Mouse (Mus musculus) embryonic facial prominence, embryonic 15.5 days (tissue): Measurements from ENCODE around the gene Ssbp3. TPM values are rescaled to one million over a fixed set of nuclear protein-coding genes. Genes with fewer than 3 reads are reported as not detected.

ENCODE experiments used
- ATAC-seq: fragments of 200-750 bp; cut with Nextera tagmentation; 2 replicates; pipeline ENCODE4 v1.8.0; 2017; ENCODE audit warnings: low read depth, moderate TSS enrichment; ENCODE audit not compliant: insufficient number of reproducible peaks, low FRiP score, low TSS enrichment
- H3K27ac ChIP-seq: fragments of 300-500 bp; sonication (generic); replicated peaks from 2 replicates; pipeline ENCODE4 v1.5.1; 2015; ENCODE audit warnings: mild to moderate bottlenecking, inconsistent platforms
- H3K27me3 ChIP-seq: fragments of 300-500 bp; sonication (generic); 2 replicates; pipeline ENCODE4 v1.6.1; 2015; ENCODE audit warnings: inconsistent platforms
- H3K36me3 ChIP-seq: fragments of 300-500 bp; sonication (generic); 2 replicates; pipeline ENCODE4 v1.6.1; 2015; ENCODE audit warnings: mild to moderate bottlenecking, inconsistent platforms
- H3K4me1 ChIP-seq: fragments of 300-500 bp; sonication (generic); 2 replicates; pipeline ENCODE4 v1.6.1; 2015; ENCODE audit warnings: inconsistent platforms
- H3K4me2 ChIP-seq: fragments of 300-500 bp; sonication (generic); replicated peaks from 2 replicates; pipeline ENCODE4 v1.6.1; 2015; ENCODE audit warnings: mild to moderate bottlenecking, inconsistent platforms
- H3K4me3 ChIP-seq: fragments of 300-500 bp; sonication (generic); replicated peaks from 2 replicates; pipeline ENCODE4 v1.5.1; 2015; ENCODE audit warnings: mild to moderate bottlenecking, inconsistent platforms
- H3K9ac ChIP-seq: fragments of 300-500 bp; sonication (generic); 2 replicates; pipeline ENCODE4 v1.6.1; 2015; ENCODE audit warnings: inconsistent platforms
- H3K9me3 ChIP-seq: fragments of 300-500 bp; sonication (generic); replicated peaks from 2 replicates; pipeline ENCODE4 v1.6.1; 2016; ENCODE audit warnings: inconsistent platforms
- WGBS: fragments of 180-500 bp; shearing (Covaris S2); methylation state at CpG from one replicate; pipeline ENCODE4 v1.1.7; 2015; 5-methylcytosine and 5-hydroxymethylcytosine counted together
- polyA plus RNA-seq: library from polyadenylated mRNA; unstranded; fragments of >200 nt; fragmentation: Nextera tagmentation; extraction: Ambion mirVana; gene quantifications from 2 replicates; pipeline ENCODE4 v1.2.1, GENCODE M21; 2015

Ssbp3 gene
- polyA plus RNA-seq, result 136 and 137 TPM in 2 replicates

DNA sequence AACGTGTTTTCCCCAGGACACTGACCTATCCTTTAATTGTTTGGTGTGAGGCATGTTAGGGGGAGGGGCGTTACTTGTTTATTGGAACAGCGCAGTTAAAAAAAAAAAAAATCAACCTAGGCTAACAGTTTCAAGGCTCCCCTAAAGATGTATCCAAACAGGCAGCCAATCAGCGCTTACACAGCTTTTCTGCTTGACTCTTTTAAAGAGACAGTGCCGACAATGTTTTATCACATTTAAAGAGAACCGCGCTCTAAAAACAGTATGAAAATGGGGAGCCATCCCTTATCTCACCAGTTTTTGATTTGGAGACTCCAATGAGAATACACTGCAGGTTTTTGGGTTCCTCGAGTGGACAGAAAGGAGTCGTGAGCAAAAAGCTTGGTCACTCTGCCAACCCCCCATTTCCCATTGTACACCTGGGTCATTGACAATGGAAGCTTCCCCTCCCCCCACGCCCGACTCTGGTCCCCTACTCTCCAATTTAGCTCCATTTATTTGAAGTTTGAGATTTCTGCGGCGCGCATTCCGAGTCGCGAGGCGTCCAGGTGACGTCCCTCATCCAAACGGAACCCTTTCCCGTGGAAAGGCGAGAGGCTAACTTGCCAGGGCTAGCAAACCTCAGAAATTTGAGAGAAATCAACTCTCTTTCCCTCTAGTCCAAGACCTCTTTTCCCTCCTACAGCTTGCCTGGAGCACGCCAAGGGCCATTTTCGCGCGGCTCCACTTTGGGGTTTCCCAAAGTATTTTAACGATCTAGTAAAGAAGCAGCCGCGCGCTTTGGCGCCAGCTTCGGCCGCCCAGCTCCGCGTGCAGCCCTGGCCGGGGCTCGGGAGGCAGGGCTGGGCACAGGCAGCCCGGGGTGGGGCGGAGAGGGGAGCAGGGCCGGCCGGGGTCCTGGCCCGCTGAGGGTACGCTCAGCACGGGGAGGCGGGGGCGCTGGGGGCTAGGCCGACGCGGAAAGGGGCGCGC lies at the start of gene Ssbp3:
Gene Ssbp3, plus strand, starts transcription at position 501 of the 972 bp plus-strand sequence.
- H3K4me2 ChIP-seq, result peak within 1 kb of the TSS; percentile 86
- H3K4me3 ChIP-seq, result peak within 1 kb of the TSS; percentile 99
- WGBS, result under 1% methylated on average over 49 of the region's 51 CpGs
- peaks cover 9% of the 10 kb centered on the region for H3K36me3 ChIP-seq
- peak within 1 kb of the TSS; percentile 99 for H3K27ac ChIP-seq
- peak within 1 kb of the TSS; percentile 99 for H3K9ac ChIP-seq
- no peaks in the 10 kb centered on the region for H3K27me3 ChIP-seq
- H3K4me1 ChIP-seq, result peaks cover 65% of the 10 kb centered on the region
- ATAC-seq, result peak; percentile 56
- no peaks in the 10 kb centered on the region for H3K9me3 ChIP-seq

- Histone ChIP-seq H3K4me1 (peaks cover 52% of the 10 kb centered on the region), H3K27me3 (no peaks in the 10 kb centered on the region), H3K9me3 (no peaks in the 10 kb centered on the region), H3K27ac (0 out of 2 replicates have a peak overlapping the region, but pooled peaks have one; percentile 28), H3K36me3 (no peaks in the 10 kb centered on the region), H3K4me3 (no peak overlapping the region), H3K9ac (no peak overlapping the region), H3K4me2 (no peak overlapping the region)
- no peak for ATAC-seq
- WGBS, result 57% methylated on average over 8 of the region's 8 CpGs
These were observed 48.6 kb upstream of the Ssbp3 start for GRCm38 (mm10) chr4:106861871-106862270.

GRCm38 (mm10) chr4:106862317-106862716 lies 48.2 kb upstream of the Ssbp3 start:
- Histone ChIP-seq H3K27ac (0 out of 2 replicates have a peak overlapping the region, but pooled peaks have one; percentile 28), H3K36me3 (no peaks in the 10 kb centered on the region), H3K27me3 (no peaks in the 10 kb centered on the region), H3K4me1 (peaks cover 56% of the 10 kb centered on the region), H3K9ac (no peak overlapping the region), H3K4me2 (no peak overlapping the region), H3K4me3 (no peak overlapping the region), H3K9me3 (no peaks in the 10 kb centered on the region)
- no peak for ATAC-seq
- 43% methylated on average over 7 of the region's 7 CpGs for WGBS

DNA sequence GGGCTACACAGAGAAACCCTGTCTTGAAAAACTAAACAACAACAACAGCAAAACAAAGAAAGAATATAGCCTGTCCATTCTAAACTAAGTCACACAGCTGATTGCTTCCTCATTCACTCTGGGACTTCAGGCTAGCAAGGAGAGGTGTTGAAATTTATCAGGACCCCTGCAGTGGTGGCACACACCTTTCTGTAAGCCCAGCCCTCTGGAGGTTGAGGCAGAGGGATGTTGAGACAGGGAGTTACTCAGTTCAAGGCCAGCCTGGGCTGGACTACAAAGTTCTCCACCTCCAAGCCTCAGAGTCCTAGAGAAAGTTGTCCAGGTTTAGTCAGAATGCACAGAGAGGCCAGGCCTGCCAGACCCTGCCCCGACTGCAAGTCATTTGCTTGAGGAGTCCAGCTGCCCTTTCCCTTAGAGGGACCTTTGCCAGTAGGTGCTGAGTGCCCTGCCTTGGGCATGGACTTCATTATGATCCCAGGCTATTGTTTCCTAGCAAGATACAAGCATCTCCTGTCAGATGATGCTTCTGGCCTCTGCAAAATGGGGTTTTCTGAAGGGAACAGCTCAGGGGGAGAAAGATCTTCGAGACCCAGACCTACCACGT lies 47.6 kb upstream of the Ssbp3 start:
- Histone ChIP-seq H3K36me3 (no peaks in the 10 kb centered on the region), H3K4me2 (no peak overlapping the region), H3K4me1 (peaks cover 56% of the 10 kb centered on the region), H3K9me3 (no peaks in the 10 kb centered on the region), H3K4me3 (no peak overlapping the region), H3K27me3 (no peaks in the 10 kb centered on the region), H3K9ac (no peak overlapping the region), H3K27ac (0 out of 2 replicates have a peak overlapping the region, but pooled peaks have one; percentile 28)
- no peak for ATAC-seq
- 44% methylated on average over 3 of the region's 3 CpGs for WGBS

- Histone ChIP-seq H3K27me3 (no peaks in the 10 kb centered on the region), H3K27ac (peak overlapping the region; percentile 71), H3K9ac (no peak overlapping the region), H3K4me2 (no peak overlapping the region), H3K9me3 (no peaks in the 10 kb centered on the region), H3K36me3 (no peaks in the 10 kb centered on the region), H3K4me1 (peaks cover 65% of the 10 kb centered on the region), H3K4me3 (no peak overlapping the region)
- no peak for ATAC-seq
- WGBS, result 11% methylated on average over 19 of the region's 19 CpGs
These were observed 44.9 kb upstream of the Ssbp3 start for GRCm38 (mm10) chr4:106865415-106866110.

- H3K36me3 ChIP-seq, result no peaks in the 10 kb centered on the region
- peaks cover 61% of the 10 kb centered on the region for H3K4me1 ChIP-seq
- no peak overlapping the region for H3K9ac ChIP-seq
- no peaks in the 10 kb centered on the region for H3K9me3 ChIP-seq
- H3K27ac ChIP-seq, result peak overlapping the region; percentile 71; the same call in 1 of the 2 replicates
- no peaks in the 10 kb centered on the region for H3K27me3 ChIP-seq
- no peak overlapping the region for H3K4me2 ChIP-seq
- H3K4me3 ChIP-seq, result no peak overlapping the region
- ATAC-seq, result no peak
- 31% methylated on average over 5 of the region's 5 CpGs for WGBS
These were observed 44.1 kb upstream of the Ssbp3 start for GRCm38 (mm10) chr4:106866381-106866780.

DNA sequence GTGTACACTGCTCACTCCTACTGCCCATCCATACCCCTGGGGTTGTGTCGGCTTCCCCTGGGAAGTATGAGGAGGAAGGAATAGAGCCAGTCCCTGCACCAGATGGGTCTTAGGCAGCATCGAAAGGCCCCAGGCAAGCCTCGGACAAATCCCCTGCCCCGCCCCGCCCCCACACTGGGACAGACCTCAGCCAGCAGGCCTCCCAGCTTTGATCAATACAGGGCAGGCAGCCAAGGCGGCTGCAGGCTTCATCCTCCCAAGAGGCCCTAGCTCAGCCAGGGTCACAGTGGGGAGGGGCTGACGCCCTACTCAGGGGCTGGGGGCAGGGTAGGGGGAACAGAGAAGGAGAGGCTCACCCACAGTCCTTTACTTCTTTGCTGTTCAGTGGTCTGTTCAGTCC lies 43.7 kb upstream of the Ssbp3 start:
- H3K4me3 ChIP-seq, result no peak overlapping the region
- no peak overlapping the region for H3K4me2 ChIP-seq
- no peak overlapping the region for H3K9ac ChIP-seq
- H3K9me3 ChIP-seq, result no peaks in the 10 kb centered on the region
- no peaks in the 10 kb centered on the region for H3K27me3 ChIP-seq
- ATAC-seq, result peak; percentile 59
- no peaks in the 10 kb centered on the region for H3K36me3 ChIP-seq
- H3K4me1 ChIP-seq, result peaks cover 57% of the 10 kb centered on the region
- H3K27ac ChIP-seq, result peak overlapping the region; percentile 55; the same call in 1 of the 2 replicates
- 16% methylated on average over 7 of the region's 7 CpGs for WGBS

DNA sequence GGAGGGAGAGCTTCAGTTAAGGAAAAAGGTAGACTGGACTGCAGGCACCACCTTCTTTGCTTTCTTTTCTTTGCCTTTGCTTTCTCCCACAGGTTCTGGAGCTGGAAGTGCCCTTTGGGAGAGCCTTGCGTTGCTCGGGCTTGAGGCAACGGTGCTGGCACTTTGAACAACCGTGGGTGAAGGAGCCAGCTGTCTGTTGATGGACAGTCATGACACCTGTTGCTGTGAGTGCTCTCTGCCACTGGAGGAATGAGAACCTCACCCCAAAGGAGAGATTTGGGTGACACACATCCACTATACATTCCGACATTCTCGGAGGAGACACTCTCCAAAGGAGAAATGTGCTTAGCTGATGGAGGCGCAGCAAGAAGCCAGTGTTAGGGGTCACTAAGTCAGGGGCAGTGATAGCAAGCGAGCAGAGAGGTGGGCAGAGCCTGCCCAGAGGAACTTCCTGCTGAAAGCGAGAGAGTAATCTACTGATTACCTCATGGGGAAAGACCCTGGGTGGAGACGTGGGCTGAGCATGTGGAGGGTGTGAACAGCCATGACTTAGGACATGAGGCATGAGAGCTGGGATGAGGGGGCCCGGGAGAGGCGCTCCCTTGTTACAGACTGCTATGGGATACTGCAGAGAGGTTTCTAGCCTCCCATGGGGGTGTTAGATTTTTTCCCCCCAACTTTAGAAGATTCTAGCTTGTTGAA lies 41.6 kb upstream of the Ssbp3 start:
- 39% methylated on average over 12 of the region's 12 CpGs for WGBS
- H3K27me3 ChIP-seq, result no peaks in the 10 kb centered on the region
- ATAC-seq, result no peak
- no peak overlapping the region for H3K4me3 ChIP-seq
- H3K4me2 ChIP-seq, result no peak overlapping the region; the same call in 1 of the 2 replicates
- no peak overlapping the region for H3K9ac ChIP-seq
- no peaks in the 10 kb centered on the region for H3K36me3 ChIP-seq
- H3K27ac ChIP-seq, result peak overlapping the region; percentile 63
- peaks cover 42% of the 10 kb centered on the region for H3K4me1 ChIP-seq
- H3K9me3 ChIP-seq, result no peaks in the 10 kb centered on the region

DNA sequence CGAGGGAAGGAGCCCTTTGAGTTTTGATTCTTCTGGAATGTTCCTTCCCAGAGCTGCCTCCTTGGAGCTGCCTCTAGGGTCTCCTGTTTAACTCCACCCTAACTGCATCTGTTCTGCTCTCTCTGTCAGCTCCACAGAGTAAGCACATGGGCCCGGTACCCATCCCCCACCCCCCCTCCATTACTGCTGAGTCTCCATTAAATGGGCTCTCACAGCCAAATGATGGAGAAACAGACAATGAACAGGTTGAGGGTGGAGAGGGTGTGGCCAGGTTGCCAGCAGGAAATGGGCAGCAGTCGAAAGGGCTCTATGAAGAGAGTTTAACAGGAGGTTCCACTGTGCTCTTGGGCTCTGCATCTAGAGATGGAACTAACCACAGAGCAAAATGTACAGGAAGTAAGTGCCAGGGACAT lies 41.0 kb upstream of the Ssbp3 start:
- 32% methylated on average over 3 of the region's 3 CpGs for WGBS
- Histone ChIP-seq H3K4me1 (peaks cover 42% of the 10 kb centered on the region), H3K9me3 (no peaks in the 10 kb centered on the region), H3K4me3 (no peak overlapping the region), H3K4me2 (no peak overlapping the region), H3K9ac (no peak overlapping the region), H3K27ac (peak overlapping the region; percentile 63), H3K27me3 (no peaks in the 10 kb centered on the region), H3K36me3 (no peaks in the 10 kb centered on the region)
- no peak for ATAC-seq

- ATAC-seq, result no peak
- WGBS, result 93% methylated on average over 2 of the region's 2 CpGs
- Histone ChIP-seq H3K4me3 (no peak overlapping the region), H3K9ac (no peak overlapping the region), H3K27me3 (no peaks in the 10 kb centered on the region), H3K9me3 (no peaks in the 10 kb centered on the region), H3K27ac (no peak overlapping the region), H3K4me1 (peaks cover 34% of the 10 kb centered on the region), H3K36me3 (no peaks in the 10 kb centered on the region), H3K4me2 (no peak overlapping the region)
These were observed 39.9 kb upstream of the Ssbp3 start for GRCm38 (mm10) chr4:106870556-106870955.
